Mouse (Mus musculus): ENCODE results near the gene Rapgef5. TPM values are rescaled to one million over a fixed set of nuclear protein-coding genes. Genes with fewer than 3 reads are reported as not detected.

Rapgef5 gene
- total RNA-seq, 1 experiment, result 9.9 TPM

DNA sequence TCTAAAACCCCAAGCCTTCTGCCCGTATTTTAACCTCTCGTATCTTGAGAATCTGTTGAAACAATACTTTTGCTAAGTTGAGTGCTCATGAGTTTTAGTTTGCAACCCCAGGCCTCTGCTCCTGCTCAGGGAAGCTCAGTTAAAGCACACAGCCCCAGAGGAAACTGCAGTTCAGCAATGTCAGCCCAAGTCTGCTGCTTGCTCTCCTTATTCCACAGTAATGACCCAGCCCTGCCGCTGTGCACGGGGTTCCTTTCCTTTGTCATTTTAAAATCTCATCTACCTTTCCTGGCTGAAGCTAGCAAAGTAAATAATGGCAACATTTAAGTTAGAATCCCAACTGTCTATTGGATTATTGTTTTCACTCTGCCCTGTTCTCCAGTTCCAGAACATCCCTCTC lies 144.1 kb downstream of the Rapgef5 start:
- Histone ChIP-seq H3K4me3 (ENCODE audit: insufficient read depth in 1 of 2, low read depth in 1 of 2, low read length in 2 of 2, poor library complexity in 1 of 2, severe bottlenecking in 1 of 2) (no peak overlapping the region), H3K4me1 (ENCODE audit: control insufficient read depth in 2 of 2, insufficient read depth in 2 of 2, low read length in 2 of 2, poor library complexity in 1 of 2) (peaks cover 2 to 3% of the 10 kb centered on the region in 2 experiments; a peak in 2 of 4 replicates), H3K36me3 (ENCODE audit: control insufficient read depth, insufficient read depth, low read length, poor library complexity, severe bottlenecking) (no peaks in the 10 kb centered on the region), H3K9ac (ENCODE audit: insufficient read depth, low read depth, low read length, poor library complexity, severe bottlenecking) (no peak overlapping the region), H3K27ac (ENCODE audit: insufficient read depth, low read depth, low read length, poor library complexity, severe bottlenecking) (no peak overlapping the region), H3K9me3 (ENCODE audit: control insufficient read depth, insufficient read depth, low read depth, low read length) (no peaks in the 10 kb centered on the region)
- DNase-seq (ENCODE audit: low read depth, low spot score), result no peak
- TF ChIP-seq CHD2 (IDR thresholded peaks at IDR 0.05; ENCODE audit: low read depth, low read length) (no peak), MAFK (IDR thresholded peaks at IDR 0.05; ENCODE audit: insufficient read depth, low read depth, low read length) (no peak), ZNF384 (IDR thresholded peaks at IDR 0.05; ENCODE audit: low read depth, low read length) (no peak), ZC3H11A (IDR thresholded peaks at IDR 0.05; ENCODE audit: borderline replicate concordance, low read depth, low read length) (no peak), HCFC1 (IDR thresholded peaks at IDR 0.05; ENCODE audit: borderline replicate concordance, insufficient read depth, low read length) (no peak)
- in situ Hi-C loops (cut with MboI; ENCODE audit: low sequenced_read_pairs in 2 of 2, unreplicated experiment in 2 of 2), result no loop called here

DNA sequence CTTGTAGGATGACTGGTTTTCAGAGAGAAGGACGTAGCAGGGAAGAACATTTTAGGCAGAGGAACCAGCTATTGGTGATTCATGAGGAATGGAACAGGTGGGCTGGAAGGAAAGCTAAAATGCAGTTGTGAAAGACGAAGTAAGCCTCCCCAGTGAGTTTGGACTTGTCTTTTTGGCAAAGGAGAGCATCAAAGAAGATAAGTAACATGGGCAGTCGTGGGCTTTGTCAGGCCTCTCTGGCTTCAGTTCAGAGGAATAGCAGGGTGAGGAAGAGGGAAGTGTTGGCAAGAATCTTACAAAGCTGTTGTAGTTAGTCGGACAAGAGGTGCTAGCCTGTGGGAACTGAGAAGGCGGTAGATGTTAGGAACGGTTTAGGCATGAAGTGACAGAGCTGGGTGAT lies 145.6 kb downstream of the Rapgef5 start:
- in situ Hi-C loops (cut with MboI; ENCODE audit: low sequenced_read_pairs in 2 of 2, unreplicated experiment in 2 of 2), result no loop called here
- no peak overlapping the region for H3K4me3 ChIP-seq (ENCODE audit: insufficient read depth in 1 of 2, low read depth in 1 of 2, low read length in 2 of 2, poor library complexity in 1 of 2, severe bottlenecking in 1 of 2)
- no peak overlapping the region for H3K9ac ChIP-seq (ENCODE audit: insufficient read depth, low read depth, low read length, poor library complexity, severe bottlenecking)
- H3K9me3 ChIP-seq (ENCODE audit: control insufficient read depth, insufficient read depth, low read depth, low read length), result no peaks in the 10 kb centered on the region
- H3K27ac ChIP-seq (ENCODE audit: insufficient read depth, low read depth, low read length, poor library complexity, severe bottlenecking), result no peak overlapping the region
- no peaks in the 10 kb centered on the region for H3K36me3 ChIP-seq (ENCODE audit: control insufficient read depth, insufficient read depth, low read length, poor library complexity, severe bottlenecking)
- no peak for TF ChIP-seq HCFC1 (IDR thresholded peaks at IDR 0.05; ENCODE audit: borderline replicate concordance, insufficient read depth, low read length)
- TF ChIP-seq MAFK (IDR thresholded peaks at IDR 0.05; ENCODE audit: insufficient read depth, low read depth, low read length), result no peak
- no peak for TF ChIP-seq ZC3H11A (IDR thresholded peaks at IDR 0.05; ENCODE audit: borderline replicate concordance, low read depth, low read length)
- TF ChIP-seq ZNF384 (IDR thresholded peaks at IDR 0.05; ENCODE audit: low read depth, low read length), result no peak
- no peak for TF ChIP-seq CHD2 (IDR thresholded peaks at IDR 0.05; ENCODE audit: low read depth, low read length)
- H3K4me1 ChIP-seq (ENCODE audit: control insufficient read depth in 2 of 2, insufficient read depth in 2 of 2, low read length in 2 of 2, poor library complexity in 1 of 2), result peaks cover 2 to 3% of the 10 kb centered on the region in 2 experiments; a peak in 2 of 4 replicates
- DNase-seq (ENCODE audit: low read depth, low spot score), result no peak

DNA sequence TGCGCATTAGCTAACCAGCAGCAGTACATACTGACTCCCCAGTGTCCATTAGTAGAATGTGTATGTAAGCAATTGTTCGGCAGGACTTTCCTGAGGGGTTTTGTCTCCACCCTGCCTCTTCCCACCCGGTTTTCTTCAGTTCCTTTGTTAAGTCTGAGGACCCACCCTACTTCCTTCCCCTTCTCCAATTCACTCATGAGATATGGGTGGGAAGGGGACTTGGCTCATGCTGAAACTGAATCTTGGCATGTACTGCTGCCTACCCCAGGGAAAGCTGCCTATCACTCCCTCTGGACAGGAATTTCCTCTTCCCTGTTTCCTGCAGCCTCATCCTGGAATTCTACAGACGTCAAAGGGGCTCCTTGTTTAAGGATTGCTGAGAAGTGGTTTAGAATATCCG lies 147.4 kb downstream of the Rapgef5 start:
- no peak for DNase-seq (ENCODE audit: low read depth, low spot score)
- in situ Hi-C loops (cut with MboI; ENCODE audit: low sequenced_read_pairs in 2 of 2, unreplicated experiment in 2 of 2), result no loop called here
- peaks cover 2 to 3% of the 10 kb centered on the region in 2 experiments; a peak in 2 of 4 replicates for H3K4me1 ChIP-seq (ENCODE audit: control insufficient read depth in 2 of 2, insufficient read depth in 2 of 2, low read length in 2 of 2, poor library complexity in 1 of 2)
- TF ChIP-seq CHD2 (IDR thresholded peaks at IDR 0.05; ENCODE audit: low read depth, low read length), result no peak
- TF ChIP-seq ZNF384 (IDR thresholded peaks at IDR 0.05; ENCODE audit: low read depth, low read length), result no peak
- no peak for TF ChIP-seq MAFK (IDR thresholded peaks at IDR 0.05; ENCODE audit: insufficient read depth, low read depth, low read length)
- TF ChIP-seq ZC3H11A (IDR thresholded peaks at IDR 0.05; ENCODE audit: borderline replicate concordance, low read depth, low read length), result no peak
- TF ChIP-seq HCFC1 (IDR thresholded peaks at IDR 0.05; ENCODE audit: borderline replicate concordance, insufficient read depth, low read length), result no peak
- no peaks in the 10 kb centered on the region for H3K9me3 ChIP-seq (ENCODE audit: control insufficient read depth, insufficient read depth, low read depth, low read length)
- H3K27ac ChIP-seq (ENCODE audit: insufficient read depth, low read depth, low read length, poor library complexity, severe bottlenecking), result no peak overlapping the region
- no peak overlapping the region for H3K9ac ChIP-seq (ENCODE audit: insufficient read depth, low read depth, low read length, poor library complexity, severe bottlenecking)
- H3K4me3 ChIP-seq (ENCODE audit: insufficient read depth in 1 of 2, low read depth in 1 of 2, low read length in 2 of 2, poor library complexity in 1 of 2, severe bottlenecking in 1 of 2), result no peak overlapping the region
- no peaks in the 10 kb centered on the region for H3K36me3 ChIP-seq (ENCODE audit: control insufficient read depth, insufficient read depth, low read length, poor library complexity, severe bottlenecking)

DNA sequence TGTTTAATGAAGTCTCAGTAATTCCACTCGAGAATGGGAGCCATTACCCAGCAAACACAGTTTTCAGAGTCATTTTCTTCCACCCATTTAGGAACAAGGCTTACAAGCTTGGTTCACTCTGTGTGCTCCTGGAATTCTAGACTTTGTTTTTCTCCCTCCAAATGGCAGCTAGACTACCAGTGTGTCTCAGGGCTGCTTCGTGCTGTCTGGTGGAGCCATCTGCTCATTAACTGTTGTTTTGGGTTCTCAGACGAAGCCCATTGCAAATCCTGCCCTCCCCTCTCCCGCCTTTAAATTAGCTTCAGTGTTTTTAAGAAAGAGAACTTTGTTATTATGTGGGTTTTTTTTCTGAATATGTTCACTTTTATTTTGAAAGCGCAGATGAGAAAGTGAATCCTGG lies 148.4 kb downstream of the Rapgef5 start:
- DNase-seq (ENCODE audit: low read depth, low spot score), result no peak
- Histone ChIP-seq H3K4me1 (ENCODE audit: control insufficient read depth in 2 of 2, insufficient read depth in 2 of 2, low read length in 2 of 2, poor library complexity in 1 of 2) (peaks cover 2 to 3% of the 10 kb centered on the region in 2 experiments; a peak in 2 of 4 replicates), H3K27ac (ENCODE audit: insufficient read depth, low read depth, low read length, poor library complexity, severe bottlenecking) (no peak overlapping the region), H3K36me3 (ENCODE audit: control insufficient read depth, insufficient read depth, low read length, poor library complexity, severe bottlenecking) (no peaks in the 10 kb centered on the region), H3K4me3 (ENCODE audit: insufficient read depth in 1 of 2, low read depth in 1 of 2, low read length in 2 of 2, poor library complexity in 1 of 2, severe bottlenecking in 1 of 2) (no peak overlapping the region), H3K9me3 (ENCODE audit: control insufficient read depth, insufficient read depth, low read depth, low read length) (no peaks in the 10 kb centered on the region), H3K9ac (ENCODE audit: insufficient read depth, low read depth, low read length, poor library complexity, severe bottlenecking) (no peak overlapping the region)
- in situ Hi-C loops (cut with MboI; ENCODE audit: low sequenced_read_pairs in 2 of 2, unreplicated experiment in 2 of 2), result no loop called here
- TF ChIP-seq CHD2 (IDR thresholded peaks at IDR 0.05; ENCODE audit: low read depth, low read length) (no peak), MAFK (IDR thresholded peaks at IDR 0.05; ENCODE audit: insufficient read depth, low read depth, low read length) (no peak), ZC3H11A (IDR thresholded peaks at IDR 0.05; ENCODE audit: borderline replicate concordance, low read depth, low read length) (no peak), ZNF384 (IDR thresholded peaks at IDR 0.05; ENCODE audit: low read depth, low read length) (no peak), HCFC1 (IDR thresholded peaks at IDR 0.05; ENCODE audit: borderline replicate concordance, insufficient read depth, low read length) (no peak)

DNA sequence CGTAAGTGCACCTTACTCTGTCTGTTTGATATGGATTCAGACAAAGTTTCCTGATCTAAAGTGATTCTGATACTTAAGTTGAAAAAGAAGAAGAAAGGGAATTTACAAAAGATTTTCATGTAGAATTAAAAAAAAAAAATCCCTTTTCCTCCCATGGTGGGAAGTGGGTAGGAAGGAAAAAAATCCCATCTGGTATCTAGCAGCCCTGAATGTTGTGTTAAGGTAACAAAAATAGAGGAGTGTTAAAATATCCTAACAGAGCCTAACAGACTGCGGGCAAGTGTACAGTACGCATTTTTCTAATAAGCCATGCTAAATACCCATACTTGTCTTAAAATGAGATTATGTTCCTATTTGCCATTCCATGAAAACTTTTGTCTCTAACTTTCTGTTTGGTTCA lies 150.1 kb downstream of the Rapgef5 start:
- no peaks in the 10 kb centered on the region for H3K9me3 ChIP-seq (ENCODE audit: control insufficient read depth, insufficient read depth, low read depth, low read length)
- no peak overlapping the region for H3K27ac ChIP-seq (ENCODE audit: insufficient read depth, low read depth, low read length, poor library complexity, severe bottlenecking)
- no peaks in the 10 kb centered on the region for H3K36me3 ChIP-seq (ENCODE audit: control insufficient read depth, insufficient read depth, low read length, poor library complexity, severe bottlenecking)
- in situ Hi-C loops (cut with MboI; ENCODE audit: low sequenced_read_pairs in 2 of 2, unreplicated experiment in 2 of 2), result no loop called here
- TF ChIP-seq CHD2 (IDR thresholded peaks at IDR 0.05; ENCODE audit: low read depth, low read length) (no peak), ZC3H11A (IDR thresholded peaks at IDR 0.05; ENCODE audit: borderline replicate concordance, low read depth, low read length) (no peak), ZNF384 (IDR thresholded peaks at IDR 0.05; ENCODE audit: low read depth, low read length) (no peak), HCFC1 (IDR thresholded peaks at IDR 0.05; ENCODE audit: borderline replicate concordance, insufficient read depth, low read length) (no peak), MAFK (IDR thresholded peaks at IDR 0.05; ENCODE audit: insufficient read depth, low read depth, low read length) (no peak)
- H3K9ac ChIP-seq (ENCODE audit: insufficient read depth, low read depth, low read length, poor library complexity, severe bottlenecking), result no peak overlapping the region
- H3K4me1 ChIP-seq (ENCODE audit: control insufficient read depth in 2 of 2, insufficient read depth in 2 of 2, low read length in 2 of 2, poor library complexity in 1 of 2), result 0 out of 4 replicates have a peak, but pooled peaks cover 0 to 2% of the 10 kb centered on the region in 2 experiments
- no peak for DNase-seq (ENCODE audit: low read depth, low spot score)
- H3K4me3 ChIP-seq (ENCODE audit: insufficient read depth in 1 of 2, low read depth in 1 of 2, low read length in 2 of 2, poor library complexity in 1 of 2, severe bottlenecking in 1 of 2), result no peak overlapping the region
